Mouse (Mus musculus) lung, postnatal 0 days (tissue): Measurements from ENCODE around the gene Frat2.

Experiments
- CTCF ChIP-seq: IDR thresholded peaks from 2 replicates; pipeline ENCODE4 v1.5.1; 2016; ENCODE audit warnings: antibody characterized with exemption, mild to moderate bottlenecking
- EP300 ChIP-seq: IDR thresholded peaks from 2 replicates; pipeline ENCODE4 v1.6.1; 2016; ENCODE audit warnings: antibody characterized with exemption, mild to moderate bottlenecking, control low read depth

GRCm38 (mm10) chr19:41832501-41833201, 15.3 kb downstream of the Frat2 start:
- no peak for TF ChIP-seq CTCF
- no peak for TF ChIP-seq EP300
